Mouse (Mus musculus) inflammation-experienced regulatory T-cells, adult 6 months (primary cell): Measurements from ENCODE around the gene 4930470P17Rik. TPM values are rescaled to one million over a fixed set of nuclear protein-coding genes. Genes with fewer than 3 reads are reported as not detected.

Source experiments
- ATAC-seq: one replicate; pipeline ENCODE4 v1.8.0; 2017
- polyA plus RNA-seq, 3 experiments: library from polyadenylated mRNA; unstranded; fragments of 100-300 nt; shearing (Covaris generic); gene quantifications; one replicate each; pipeline ENCODE4 v1.2.1; 2017

Gene 4930470P17Rik
- polyA plus RNA-seq, 3 experiments from 2014 or later = not detected

DNA sequence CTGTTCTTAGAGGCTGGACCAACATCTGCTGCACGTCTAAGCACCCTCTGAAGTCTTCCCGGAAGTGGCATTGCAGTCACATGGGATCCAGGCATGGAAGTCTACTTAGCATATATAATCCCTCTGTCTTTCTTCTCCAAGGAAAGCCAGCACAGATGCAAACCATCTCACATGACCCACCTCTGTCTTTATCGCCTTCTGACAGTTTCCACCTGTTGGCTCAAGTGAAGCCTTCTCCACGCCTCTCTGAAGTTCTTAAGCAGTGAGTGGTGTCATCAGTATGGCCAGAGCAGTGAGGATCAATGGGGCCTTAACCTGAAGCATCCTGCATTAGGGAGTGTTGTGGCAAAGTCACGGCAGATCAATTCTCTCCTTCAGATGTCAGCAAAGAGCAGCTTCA is 23.2 kb downstream of the 4930470P17Rik start:
- ATAC-seq = no peak

DNA sequence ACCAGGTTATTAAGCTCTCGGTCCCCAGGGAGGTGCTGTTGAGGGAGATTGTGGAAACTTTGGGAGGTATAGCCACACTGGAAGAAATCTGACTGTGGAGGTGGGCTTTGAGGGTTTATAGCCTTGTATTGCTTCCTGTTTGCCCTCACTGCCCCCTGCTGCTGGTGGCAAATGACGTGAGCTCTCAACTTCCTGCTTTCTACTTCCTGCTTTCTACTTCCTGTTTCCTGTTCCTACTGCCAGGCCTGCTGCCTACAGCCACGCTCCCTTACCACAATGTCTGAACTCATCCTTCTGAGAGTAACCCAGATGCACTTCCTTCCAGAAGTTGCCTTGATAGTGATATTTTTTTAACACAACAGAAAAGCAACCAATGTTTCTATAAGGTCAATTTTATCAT is 24.3 kb downstream of the 4930470P17Rik start:
- ATAC-seq = no peak

DNA sequence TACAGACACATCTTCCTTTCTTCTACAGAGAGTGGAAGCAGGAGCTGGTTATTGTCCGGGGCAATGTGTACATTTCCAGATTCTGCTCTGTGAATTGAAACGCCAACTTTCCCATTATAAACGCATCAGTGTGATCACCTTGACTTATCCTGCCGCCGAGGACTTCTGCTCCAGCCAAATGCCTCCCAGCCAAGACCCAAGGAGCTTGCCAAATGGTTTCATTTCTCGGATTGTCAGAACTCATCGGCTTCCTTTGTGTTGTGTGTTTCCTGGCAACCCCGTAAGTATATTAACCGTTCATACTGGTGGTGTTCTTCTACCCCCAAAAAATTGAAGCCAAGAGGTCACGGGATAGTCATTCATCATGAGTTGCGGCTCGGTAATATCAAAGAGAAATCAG is 25.7 kb downstream of the 4930470P17Rik start:
- ATAC-seq = no peak

DNA sequence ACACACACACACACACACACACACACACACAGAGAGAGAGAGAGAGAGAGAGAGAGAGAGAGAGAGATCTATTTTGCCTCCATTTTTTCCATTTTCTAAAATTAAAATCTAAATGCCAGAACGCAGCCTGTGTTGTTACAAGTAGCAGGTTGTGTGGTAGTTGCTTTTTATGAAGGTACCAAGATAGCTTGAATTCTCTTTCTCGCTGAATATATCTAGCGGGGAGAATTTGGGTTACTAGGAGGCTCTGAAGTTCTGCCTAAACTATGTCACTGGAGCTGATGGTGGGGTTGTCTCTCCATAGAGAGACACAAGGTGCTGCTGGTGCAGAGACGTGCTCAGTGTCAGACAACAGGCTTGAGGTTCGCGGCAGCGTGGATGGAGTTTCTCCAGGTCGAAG is 36.8 kb downstream of the 4930470P17Rik start:
- no peak for ATAC-seq

DNA sequence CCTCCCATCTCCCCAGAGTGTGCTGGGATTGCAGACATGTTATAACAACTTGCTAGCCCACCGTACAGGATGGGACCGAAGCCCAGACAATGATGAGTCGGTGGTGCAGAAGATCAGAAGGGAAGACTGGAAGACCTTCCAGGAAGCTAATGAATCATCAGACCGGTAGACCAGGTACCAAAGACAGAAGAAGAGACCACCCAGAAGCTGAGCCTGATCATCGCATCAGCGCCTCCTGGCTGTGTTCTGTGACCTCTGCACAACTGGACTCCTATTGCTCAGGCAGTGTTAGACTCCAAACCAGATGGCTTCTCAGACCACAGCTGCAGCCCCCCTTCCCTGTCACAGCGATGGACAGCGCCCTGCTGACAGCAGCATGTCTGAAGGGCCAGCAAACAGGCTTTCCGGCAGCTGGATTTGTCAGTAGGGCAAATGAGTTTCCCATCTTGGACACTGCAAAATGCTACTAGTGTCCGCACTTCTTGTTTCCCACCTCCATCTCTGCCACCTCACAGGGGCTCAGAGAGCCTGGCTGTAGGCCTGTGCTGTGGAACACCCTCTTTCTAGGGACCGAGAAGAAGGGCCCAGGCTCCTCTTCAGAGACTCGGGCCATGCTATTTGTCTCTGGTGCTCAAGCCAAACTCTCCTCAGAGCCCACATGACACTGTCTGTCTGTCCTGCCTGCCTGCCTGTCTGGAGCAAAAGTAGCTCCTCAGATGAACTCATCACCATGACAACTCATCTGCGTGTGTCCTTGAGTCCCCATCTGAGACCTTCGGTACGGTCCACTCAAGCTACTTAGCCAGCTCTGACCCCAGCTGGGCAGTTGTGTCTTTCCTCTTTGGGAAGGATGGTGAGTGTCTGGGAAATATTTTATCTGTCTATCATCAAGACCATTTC is 37.6 kb downstream of the 4930470P17Rik start:
- ATAC-seq = no peak

DNA sequence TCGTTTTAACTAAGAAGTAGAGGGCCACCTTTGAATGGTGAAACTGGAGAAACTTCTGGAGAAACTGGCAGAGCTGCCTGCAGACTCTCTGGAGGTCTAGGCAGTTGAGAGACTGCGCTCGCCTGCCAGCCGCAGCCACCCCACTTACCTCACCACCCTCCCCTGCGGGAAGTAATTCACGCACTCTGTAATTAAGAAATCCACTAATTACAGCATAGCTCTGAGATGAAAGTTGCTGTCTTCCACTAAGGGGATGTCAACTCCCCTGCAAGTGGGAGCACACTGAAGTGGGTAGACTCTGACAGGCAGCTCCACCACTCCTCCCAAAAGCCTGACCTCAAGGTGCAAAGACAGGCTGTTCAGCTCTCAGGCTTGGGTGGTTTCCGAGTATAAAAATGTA is 49.7 kb downstream of the 4930470P17Rik start:
- no peak for ATAC-seq

DNA sequence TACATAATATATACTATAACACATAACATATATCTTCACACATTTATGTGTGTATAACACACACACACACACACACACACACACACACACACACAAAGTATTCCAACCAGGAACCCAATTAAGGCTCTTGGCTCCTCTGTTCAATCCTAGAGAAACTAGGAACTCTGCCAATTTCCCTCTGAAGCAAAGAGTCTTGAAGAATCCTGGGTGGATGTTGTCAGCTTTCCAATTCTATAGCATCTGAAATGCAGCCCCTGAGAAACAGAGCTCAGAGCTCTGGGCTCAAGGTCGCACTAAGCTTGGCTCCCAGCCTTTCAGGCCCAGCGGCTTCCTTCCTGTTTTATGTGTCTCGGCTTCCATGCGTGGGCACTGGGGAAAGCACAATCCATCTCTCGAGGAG is 51.6 kb downstream of the 4930470P17Rik start:
- ATAC-seq = no peak

DNA sequence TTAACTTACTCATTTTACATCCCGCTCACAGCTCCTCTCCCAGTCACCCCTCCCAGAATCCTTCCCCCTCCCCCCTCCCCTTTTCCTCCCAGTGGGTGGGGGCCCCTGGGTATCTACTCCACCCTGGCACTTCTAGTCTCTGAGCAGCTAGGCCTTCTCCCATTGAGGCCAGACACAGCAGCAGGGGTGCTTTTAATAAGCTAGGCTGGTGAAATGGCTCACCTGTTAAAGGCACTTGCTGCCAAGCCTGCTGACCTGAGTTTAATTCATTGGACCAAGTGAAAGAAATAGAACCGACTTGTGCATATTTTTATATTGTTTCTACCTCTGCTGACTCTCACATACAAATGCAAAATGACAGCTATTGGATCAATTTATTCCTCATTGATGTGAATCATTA is 52.7 kb downstream of the 4930470P17Rik start:
- no peak for ATAC-seq

DNA sequence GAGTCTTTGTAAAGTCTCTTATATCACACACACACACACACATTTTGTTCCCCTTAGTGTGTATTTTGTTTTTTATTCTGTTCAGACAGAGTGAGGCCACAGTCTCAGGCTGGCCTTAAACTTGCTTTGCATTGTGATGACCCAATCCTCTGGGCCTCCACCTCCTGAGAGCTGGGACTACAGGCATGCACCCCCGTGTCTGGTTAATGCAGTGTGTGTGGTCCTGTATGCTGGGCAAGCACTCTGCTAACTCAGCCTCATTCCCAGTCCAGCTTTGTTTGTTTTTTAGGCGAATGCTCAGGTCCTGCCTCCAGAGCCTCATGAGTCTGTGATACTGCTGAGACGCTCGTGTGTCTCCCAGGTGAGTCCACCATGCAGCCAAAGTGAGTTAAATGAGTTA is 53.8 kb downstream of the 4930470P17Rik start:
- no peak for ATAC-seq

DNA sequence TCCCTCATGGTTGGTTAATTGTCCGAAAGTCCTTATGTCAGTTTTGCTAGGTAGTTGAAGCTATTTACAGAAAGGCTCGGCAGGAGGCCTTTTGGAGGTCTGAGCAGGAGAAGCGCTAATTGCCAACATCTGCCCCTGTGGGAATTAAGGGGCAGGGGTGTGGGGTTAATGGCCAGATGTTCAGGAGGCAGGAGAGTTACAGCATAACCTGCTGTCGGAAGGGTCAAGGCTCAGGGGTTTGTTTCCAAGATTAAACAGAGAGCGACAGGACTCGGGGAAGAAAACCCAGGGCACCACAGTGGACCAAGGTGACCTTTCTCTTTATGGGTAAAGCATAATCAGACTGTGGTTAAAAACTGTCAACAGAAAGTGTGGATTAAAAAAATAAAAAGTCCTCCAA is 54.3 kb downstream of the 4930470P17Rik start:
- no peak for ATAC-seq

DNA sequence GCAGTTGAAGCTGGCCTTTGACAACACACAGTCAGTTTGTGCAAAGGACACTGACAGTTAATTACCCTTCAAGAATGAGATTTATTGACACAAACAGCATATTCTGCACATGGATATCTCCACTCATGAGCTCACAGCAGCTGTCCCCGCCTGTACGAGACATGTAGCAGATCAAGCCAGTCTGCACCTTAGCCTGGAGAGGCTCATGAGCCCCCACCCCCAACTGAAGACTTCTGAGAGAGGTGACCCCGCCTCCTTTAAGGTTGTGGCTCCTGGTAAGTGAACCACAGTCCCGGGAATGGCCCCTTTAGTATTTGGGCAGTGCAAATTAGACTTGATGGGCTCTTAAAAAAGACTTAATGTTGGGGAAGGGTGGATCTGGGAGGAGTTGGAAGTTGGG is 56.1 kb downstream of the 4930470P17Rik start:
- no peak for ATAC-seq

DNA sequence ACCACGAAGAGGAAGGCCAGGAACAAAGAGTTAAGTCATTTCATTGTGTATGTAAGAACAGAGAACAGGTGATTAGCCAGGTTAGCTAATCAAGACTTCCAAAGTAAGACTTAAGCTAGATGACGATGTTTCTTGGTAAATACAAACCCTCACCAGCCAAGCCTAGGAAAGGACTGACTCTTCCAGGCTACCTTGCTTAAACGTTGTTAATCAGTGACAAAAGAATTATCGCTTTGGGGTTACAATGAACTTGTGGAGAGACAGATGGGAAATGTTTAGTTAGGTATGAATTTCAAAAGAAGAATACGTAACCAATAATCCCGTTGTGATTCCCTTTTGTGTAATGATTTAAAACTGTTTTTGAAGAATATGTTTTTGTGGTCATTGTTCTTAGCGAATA is 56.9 kb downstream of the 4930470P17Rik start:
- ATAC-seq = no peak

DNA sequence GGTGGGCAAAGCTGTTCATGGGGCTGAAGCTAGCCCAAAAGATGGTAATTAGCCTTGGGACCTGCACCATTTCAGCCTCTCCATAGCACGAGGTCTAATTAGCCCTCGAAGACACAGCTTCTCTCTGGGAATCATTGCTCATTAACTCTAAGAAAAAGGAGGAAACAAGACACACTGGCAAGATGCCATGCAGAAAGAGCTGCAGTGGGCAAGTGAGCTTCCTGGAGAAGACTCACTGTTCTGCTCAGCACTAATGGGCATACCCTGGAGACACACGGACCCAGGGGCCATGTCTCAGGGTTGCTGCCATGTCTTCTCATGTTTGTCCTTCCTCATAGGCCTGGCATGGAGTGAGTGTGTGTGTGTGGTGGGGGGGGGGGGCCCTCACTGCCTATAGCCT is 57.7 kb downstream of the 4930470P17Rik start:
- no peak for ATAC-seq

DNA sequence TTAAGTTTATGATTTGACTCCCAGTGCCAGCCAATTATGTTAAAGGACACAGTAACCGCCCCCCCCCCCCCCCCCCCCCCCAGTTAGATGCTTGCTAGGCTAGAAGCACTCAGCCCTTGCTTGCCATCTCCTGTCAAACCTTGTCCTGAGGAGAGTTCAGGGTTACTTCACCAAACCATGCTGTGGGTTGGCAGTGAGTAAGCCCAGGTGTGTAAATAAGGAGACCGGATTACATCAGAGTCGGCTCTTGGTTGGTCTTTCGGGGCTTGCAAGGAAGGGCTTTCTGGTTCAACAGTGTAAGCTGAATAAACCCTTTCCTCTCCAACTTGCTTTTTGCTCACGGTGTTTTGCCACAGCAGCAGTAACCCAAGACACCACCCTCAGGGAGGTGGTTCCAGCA is 58.2 kb downstream of the 4930470P17Rik start:
- ATAC-seq = no peak

DNA sequence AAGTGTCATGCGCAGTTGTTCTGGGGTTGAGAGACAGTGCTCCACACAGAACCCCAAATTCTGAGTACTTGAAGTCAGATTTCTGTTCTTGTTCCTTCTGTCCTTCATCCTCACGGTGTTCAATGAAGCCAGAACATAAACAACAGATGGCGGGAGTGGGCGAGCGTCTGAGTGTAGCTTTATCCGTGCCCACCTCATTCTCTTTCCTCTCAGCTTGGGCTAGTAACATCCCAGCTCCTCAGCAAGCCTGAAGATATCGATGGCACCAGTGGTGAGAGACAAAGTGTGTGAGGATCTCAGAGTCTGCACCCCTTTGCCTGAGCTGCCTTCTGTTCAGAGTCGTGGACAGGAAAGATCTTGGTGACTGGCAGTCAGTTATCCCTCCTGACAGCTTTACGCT is 62.6 kb downstream of the 4930470P17Rik start:
- ATAC-seq = no peak

DNA sequence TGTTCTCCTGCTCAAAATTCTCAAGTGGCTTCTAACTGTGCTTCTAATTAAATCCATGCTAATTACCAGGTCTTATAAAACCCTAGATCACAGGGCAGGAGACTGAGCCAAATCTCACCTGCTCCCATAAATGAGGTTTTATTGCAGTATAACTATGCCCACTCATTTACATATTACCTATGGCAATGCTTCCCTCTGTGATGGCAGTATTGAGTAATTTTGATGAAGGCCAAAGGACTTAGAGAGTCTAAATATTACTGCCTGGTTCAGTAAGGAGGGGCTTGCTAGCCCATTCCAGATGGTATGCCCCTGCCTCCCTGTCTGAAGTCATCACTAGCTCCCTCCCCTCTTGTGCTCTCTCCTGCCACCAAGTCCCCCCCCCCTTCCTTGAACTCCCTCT is 66.0 kb downstream of the 4930470P17Rik start:
- no peak for ATAC-seq

DNA sequence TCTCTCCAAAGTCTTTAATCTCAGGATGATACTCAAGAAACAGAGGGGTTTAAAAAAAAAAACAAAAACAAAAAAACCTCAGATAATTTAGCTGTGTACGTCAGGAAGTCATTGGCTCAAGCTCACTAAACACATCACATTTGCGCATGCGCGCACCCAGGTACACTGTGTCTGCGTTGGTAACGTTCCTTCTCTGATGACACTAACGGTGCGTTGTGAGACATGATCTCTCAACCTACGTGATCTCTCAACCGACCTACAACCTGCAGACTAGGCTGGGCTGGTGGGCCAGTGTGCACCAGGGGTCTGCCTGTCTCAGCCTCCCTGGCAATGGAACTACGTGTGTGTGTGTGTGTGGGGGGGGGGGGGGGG is 67.0 kb downstream of the 4930470P17Rik start:
- no peak for ATAC-seq

DNA sequence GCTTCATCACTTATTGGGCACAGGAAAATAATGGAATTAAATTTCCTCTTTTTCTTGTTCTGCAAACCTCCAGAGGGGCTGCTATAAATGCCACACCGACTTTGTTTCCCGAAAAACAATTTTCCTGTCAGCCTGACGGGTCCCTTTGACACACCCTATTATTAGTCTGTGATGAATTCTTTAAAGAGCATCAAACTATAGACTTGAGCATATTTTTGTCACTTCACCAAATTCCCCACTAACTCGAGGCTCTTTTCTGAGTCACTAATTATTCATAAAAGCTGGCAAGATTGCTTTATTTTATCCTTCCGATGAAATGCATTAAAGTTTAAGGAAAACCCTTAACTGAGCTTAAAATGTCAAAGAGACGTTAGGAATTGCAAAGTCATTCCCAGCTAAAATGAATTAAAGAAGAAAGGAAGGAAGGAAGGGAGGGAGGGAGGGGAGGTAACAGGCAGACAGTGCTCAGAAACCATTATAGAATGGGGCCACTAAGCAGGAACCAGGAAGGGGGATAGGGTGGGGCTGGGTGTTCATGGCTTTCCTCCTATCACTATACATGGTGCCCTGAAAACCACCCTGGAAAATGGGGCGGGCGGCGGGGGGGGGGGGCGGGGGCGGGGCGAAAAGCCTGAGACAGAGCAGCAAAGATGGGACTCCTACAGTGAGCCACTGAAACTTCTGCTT is 67.6 kb downstream of the 4930470P17Rik start:
- no peak for ATAC-seq

DNA sequence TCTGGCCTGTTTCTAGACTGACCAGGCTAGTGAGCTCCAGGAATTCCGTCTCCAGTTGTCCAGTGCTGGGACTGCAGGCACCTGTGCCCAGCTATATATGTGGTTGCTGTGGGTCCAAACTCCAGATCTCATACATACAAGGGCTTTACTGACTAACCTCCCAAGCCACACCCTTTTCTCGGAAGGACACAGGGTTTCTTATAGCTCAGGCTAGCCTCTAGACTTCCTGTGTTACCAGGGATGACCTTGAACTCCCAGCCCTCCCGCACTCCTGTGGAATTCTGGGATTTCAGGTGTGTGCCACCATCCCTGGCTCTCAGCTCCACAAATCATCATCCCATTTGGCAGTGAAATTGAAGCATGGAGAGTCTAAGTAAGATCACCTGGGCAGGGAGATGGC is 71.6 kb downstream of the 4930470P17Rik start:
- no peak for ATAC-seq

DNA sequence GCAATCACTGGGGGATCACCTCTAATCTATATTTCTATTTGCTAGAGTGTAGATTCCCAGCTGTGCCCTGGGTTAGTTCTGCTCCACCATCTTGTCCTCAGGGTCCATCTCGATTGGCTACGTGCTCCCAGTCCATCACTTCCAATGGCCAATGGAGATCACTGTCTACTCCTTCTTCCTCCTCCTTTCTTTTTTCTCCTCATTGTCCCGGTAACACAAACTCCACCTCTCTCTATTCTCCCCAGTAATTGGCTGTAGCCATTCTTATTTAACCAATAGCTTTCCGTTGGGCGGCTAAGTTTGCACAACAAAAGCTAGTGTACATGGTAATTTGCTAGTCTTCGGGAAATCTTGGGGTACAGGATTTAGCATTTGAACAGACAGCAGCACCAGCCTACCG is 72.1 kb downstream of the 4930470P17Rik start:
- no peak for ATAC-seq
